Mouse (Mus musculus) limb, embryonic 10.5 days (tissue): ENCODE results near the gene Lamp2. TPM values are rescaled to one million over a fixed set of nuclear protein-coding genes. Genes with fewer than 3 reads are reported as not detected.
"Not testable (repeated sequence)": the region's sequence is repeated elsewhere in the genome, so short reads cannot be mapped to it uniquely, and the experiment has no call there.

Experiments used
- DNase-seq: peaks from one replicate; pipeline ENCODE4 v3.0.0-alpha.2; 2017; ENCODE audit warnings: low spot score
- H3K27ac ChIP-seq: fragments of 300-500 bp; sonication (generic); 2 replicates; pipeline ENCODE4 v1.5.1; 2016; ENCODE audit warnings: mild to moderate bottlenecking
- H3K27me3 ChIP-seq: fragments of 300-500 bp; sonication (generic); 2 replicates; pipeline ENCODE4 v1.6.1; 2016; ENCODE audit warnings: low read depth, mild to moderate bottlenecking; ENCODE audit not compliant: poor library complexity, severe bottlenecking
- H3K36me3 ChIP-seq: fragments of 300-500 bp; sonication (generic); 2 replicates; pipeline ENCODE4 v1.6.1; 2016; ENCODE audit warnings: mild to moderate bottlenecking, moderate library complexity
- H3K4me1 ChIP-seq: fragments of 300-500 bp; sonication (generic); 2 replicates; pipeline ENCODE4 v1.6.1; 2016
- H3K4me3 ChIP-seq: fragments of 300-500 bp; sonication (generic); 2 replicates; pipeline ENCODE4 v1.5.1; 2016; ENCODE audit warnings: mild to moderate bottlenecking, moderate library complexity
- H3K9me3 ChIP-seq: fragments of 300-500 bp; sonication (generic); replicated peaks from 2 replicates; pipeline ENCODE4 v1.6.1; 2016; ENCODE audit warnings: mild to moderate bottlenecking
- WGBS: fragments of 180-500 bp; shearing (Covaris S2); methylation state at CpG from one replicate; pipeline ENCODE4 v1.1.7; 2016; 5-methylcytosine and 5-hydroxymethylcytosine counted together
- polyA plus RNA-seq: library from polyadenylated mRNA; unstranded; fragments of >200 nt; fragmentation: Nextera tagmentation; extraction: Ambion mirVana; gene quantifications from 2 replicates; pipeline ENCODE4 v1.2.1, GENCODE M21; 2016

Lamp2 gene
- polyA plus RNA-seq, 1 experiment from 2014 or later = 61.1 TPM

DNA sequence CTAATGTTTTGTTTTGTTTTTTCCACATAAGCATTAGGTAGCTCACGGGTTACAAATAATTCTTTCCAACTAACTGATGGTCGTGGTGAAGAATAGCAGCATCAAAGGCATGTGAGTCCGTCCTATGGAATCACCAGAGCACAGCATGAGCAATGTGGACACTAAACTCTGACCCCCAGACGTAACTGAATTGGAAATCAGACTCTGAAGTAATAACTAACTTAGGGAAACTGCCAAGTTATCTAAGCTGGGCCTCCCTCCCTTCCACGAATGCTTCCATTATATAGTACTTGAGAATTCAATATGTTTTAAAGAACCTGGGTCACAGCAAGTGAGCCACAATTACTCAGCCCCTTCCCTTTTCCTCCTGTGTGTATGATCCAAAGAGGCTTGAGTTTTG, 53.3 kb downstream of the Lamp2 start:
- no peaks in the 10 kb centered on the region for H3K9me3 ChIP-seq
- no peaks in the 10 kb centered on the region for H3K4me1 ChIP-seq
- H3K27me3 ChIP-seq = no peaks in the 10 kb centered on the region
- H3K4me3 ChIP-seq = no peak overlapping the region
- 91% methylated on average over 5 of the region's 5 CpGs for WGBS
- H3K27ac ChIP-seq = no peak overlapping the region
- no peaks in the 10 kb centered on the region for H3K36me3 ChIP-seq
- DNase-seq = no peak

DNA sequence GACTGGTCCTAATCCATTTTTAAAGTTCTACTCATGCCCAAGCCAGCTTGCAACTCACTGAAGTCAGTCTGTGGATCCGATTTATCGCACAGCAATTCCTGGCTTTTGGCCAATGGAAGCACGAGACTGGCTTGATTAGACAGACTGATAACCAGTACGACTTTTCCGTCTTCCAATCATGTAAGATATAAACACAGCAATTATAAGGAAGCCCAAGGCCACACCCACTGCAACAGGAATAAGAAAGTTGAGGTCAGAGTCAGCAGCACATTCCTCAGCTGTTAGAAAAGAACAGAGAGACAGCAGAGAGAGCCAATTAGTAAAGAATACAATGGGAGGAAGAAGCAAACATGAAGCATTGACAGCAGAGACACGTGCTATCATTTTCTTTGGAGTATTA, 54.2 kb downstream of the Lamp2 start:
- no peak overlapping the region for H3K27ac ChIP-seq
- WGBS = 80% methylated on average over 6 of the region's 6 CpGs
- no peaks in the 10 kb centered on the region for H3K36me3 ChIP-seq
- H3K9me3 ChIP-seq = no peaks in the 10 kb centered on the region
- DNase-seq = no peak
- H3K4me3 ChIP-seq = no peak overlapping the region
- H3K4me1 ChIP-seq = no peaks in the 10 kb centered on the region
- no peaks in the 10 kb centered on the region for H3K27me3 ChIP-seq

DNA sequence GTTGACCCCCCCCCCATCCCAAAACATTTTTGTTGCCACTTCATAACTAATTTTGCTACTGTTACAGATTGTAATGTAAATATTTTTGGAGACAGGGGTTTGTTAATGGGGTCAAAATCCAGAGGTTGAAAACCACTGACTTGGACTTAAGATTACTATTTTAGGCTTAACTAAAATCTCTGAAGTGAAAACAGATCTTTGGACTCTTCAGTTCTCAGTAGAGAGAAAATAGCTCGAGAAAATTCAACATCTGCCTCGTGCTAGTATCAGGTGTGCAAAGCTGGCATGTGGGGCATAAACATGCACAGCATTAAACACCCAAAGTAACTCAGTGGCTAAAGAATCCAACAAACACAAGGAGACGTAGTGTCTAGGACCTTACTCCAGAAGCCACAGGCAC, 55.6 kb downstream of the Lamp2 start:
- no peaks in the 10 kb centered on the region for H3K4me1 ChIP-seq
- no peak overlapping the region for H3K4me3 ChIP-seq
- WGBS = 95% methylated on average over 3 of the region's 3 CpGs
- no peaks in the 10 kb centered on the region for H3K27me3 ChIP-seq
- no peaks in the 10 kb centered on the region for H3K36me3 ChIP-seq
- no peaks in the 10 kb centered on the region for H3K9me3 ChIP-seq
- no peak for DNase-seq
- no peak overlapping the region for H3K27ac ChIP-seq

DNA sequence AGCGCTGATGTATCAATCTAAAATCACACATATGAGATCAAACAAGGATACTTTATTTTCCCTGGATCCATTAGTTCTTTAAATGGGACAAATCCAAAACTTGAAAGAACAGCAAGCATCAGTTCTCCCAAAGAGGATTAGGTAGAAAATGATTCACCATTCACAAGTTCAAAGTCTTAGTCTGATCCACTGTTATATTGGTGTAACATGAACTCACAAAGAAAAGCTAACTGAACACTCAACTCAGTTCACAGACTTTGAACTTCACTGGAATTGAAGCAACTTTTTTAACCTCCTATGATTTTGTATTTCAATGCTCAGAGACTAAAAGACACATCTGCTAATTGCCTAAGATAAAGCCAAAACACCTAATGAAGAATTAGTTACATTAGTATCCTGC, 56.6 kb downstream of the Lamp2 start:
- WGBS = 96% methylated on average over 1 of the region's 1 CpGs
- Histone ChIP-seq H3K27ac (no peak overlapping the region), H3K36me3 (no peaks in the 10 kb centered on the region), H3K9me3 (no peaks in the 10 kb centered on the region), H3K4me1 (no peaks in the 10 kb centered on the region), H3K27me3 (no peaks in the 10 kb centered on the region), H3K4me3 (no peak overlapping the region)
- DNase-seq = no peak

DNA sequence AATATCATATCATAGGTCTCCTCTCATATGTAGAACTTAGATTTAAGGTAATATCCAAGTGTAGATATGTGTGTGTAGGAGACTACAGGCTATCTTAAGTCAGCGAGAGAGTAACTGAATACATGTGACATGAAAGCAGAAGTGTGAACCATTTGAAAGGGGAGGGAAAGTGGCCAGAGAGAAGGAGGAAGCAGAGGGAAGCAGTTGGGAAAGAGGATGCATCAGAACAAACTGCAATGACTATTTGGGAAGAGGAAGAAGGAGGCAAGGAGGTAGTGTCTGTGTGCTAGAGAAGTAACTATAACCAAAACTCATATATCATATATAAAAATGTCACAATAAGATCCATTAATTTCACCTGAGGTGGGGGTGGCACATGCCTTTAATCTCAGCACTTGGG, 83.1 kb downstream of the Lamp2 start:
- H3K9me3 ChIP-seq, H3K4me1 ChIP-seq, H3K36me3 ChIP-seq, DNase-seq, H3K27ac ChIP-seq, H3K27me3 ChIP-seq, H3K4me3 ChIP-seq: not testable (repeated sequence)
- WGBS = 86% methylated on average over 1 of the region's 1 CpGs

DNA sequence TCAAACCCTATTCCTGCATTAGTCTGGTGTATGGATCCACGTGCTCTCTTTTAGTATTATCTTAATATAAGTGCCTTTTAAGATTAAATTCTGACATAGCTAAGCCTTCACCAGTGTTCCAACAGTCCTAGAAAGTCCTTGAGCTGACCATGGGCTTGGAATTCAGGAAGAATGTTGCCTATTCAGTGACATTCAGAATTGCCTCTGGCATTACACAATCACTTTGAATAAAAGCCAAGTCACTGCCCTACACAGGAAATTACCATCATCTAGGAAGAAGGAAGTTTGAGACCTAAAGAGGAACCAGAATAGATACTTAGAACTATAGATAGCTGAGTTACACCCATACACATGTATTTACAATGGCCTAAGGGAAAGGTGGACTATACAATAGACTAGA, 91.6 kb downstream of the Lamp2 start:
- not testable (repeated sequence) for DNase-seq, H3K36me3 ChIP-seq

DNA sequence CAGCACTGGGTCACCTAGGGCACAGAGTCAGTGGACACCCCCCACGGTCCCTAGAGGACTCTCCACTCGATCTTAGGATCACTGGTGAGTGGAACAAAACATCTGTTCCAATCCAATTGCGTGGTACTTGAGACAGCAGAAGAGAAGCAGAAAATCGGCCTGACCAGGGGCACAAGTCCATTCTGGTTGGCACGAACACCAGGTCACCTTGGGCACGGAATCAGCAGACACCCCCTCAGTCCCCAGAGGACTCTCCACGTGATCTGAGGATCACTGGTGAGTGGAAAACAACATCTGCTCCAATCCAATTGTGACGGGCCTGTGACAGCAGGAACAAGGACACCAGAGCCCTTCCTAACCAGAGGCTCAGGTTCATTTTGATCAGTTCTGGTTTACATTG, 94.2 kb downstream of the Lamp2 start:
- no peak for DNase-seq
- 76% methylated on average over 8 of the region's 8 CpGs for WGBS
- Histone ChIP-seq H3K9me3 (no peaks in the 10 kb centered on the region), H3K36me3 (no peaks in the 10 kb centered on the region), H3K4me1 (no peaks in the 10 kb centered on the region), H3K4me3 (no peak overlapping the region), H3K27me3 (no peaks in the 10 kb centered on the region), H3K27ac (no peak overlapping the region)

More for the DNA sequence above, 91.6 kb downstream of the Lamp2 start:
- not testable (repeated sequence) for H3K4me1 ChIP-seq, H3K9me3 ChIP-seq, H3K27ac ChIP-seq, H3K4me3 ChIP-seq, H3K27me3 ChIP-seq
- 67% methylated on average over 1 of the region's 1 CpGs for whole genome bisulfite sequencing

Other genes starting within 250 kb of the Lamp2 start
- 25.7 and 28.0 TPM in 2 replicates for gene Tmem255a, start 204.0 kb downstream of the Lamp2 start, polyA plus RNA-seq
- gene Atp1b4, start 140.3 kb downstream of the Lamp2 start, polyA plus RNA-seq = not detected in 2 replicates
- 46.4 and 54.2 TPM in 2 replicates for gene Cul4b, start 119.7 kb upstream of the Lamp2 start, polyA plus RNA-seq
- 72.2 and 72.9 TPM in 2 replicates for gene Mcts1, start 144.1 kb upstream of the Lamp2 start, polyA plus RNA-seq
- gene C1galt1c1, start 178.6 kb upstream of the Lamp2 start, polyA plus RNA-seq = 12.2 and 14.2 TPM in 2 replicates